Mouse (Mus musculus) liver, postnatal 0 days (tissue): ENCODE results near the gene Slfn14. TPM values are rescaled to one million over a fixed set of nuclear protein-coding genes. Genes with fewer than 3 reads are reported as not detected.
A peak's percentile ranks its signal among the peaks of the same experiment; 100 is the strongest.
"Not testable (repeated sequence)": the region's sequence is repeated elsewhere in the genome, so short reads cannot be mapped to it uniquely, and the experiment has no call there.

Experiments
- ATAC-seq: fragments of 200-750 bp; cut with Nextera tagmentation; 2 replicates; pipeline ENCODE4 v1.8.0; 2017; ENCODE audit warnings: mild to moderate bottlenecking, moderate library complexity
- DNase-seq: peaks from one replicate; pipeline ENCODE4 v3.0.0-alpha.2; 2016
- H3K27ac ChIP-seq: fragments of 300-500 bp; sonication (generic); 2 replicates; pipeline ENCODE4 v1.5.1; 2014; ENCODE audit warnings: antibody characterized with exemption, moderate library complexity, mild to moderate bottlenecking, low read depth
- H3K27me3 ChIP-seq: fragments of 300-500 bp; sonication (generic); 2 replicates; pipeline ENCODE4 v1.6.1; 2014; ENCODE audit warnings: low read length, control low read depth, mixed read lengths; ENCODE audit not compliant: insufficient read depth
- H3K36me3 ChIP-seq: fragments of 300-500 bp; sonication (generic); replicated peaks from 2 replicates; pipeline ENCODE4 v1.6.1; 2014; ENCODE audit warnings: mild to moderate bottlenecking, control low read depth, low read length, moderate library complexity, mixed read lengths; ENCODE audit not compliant: insufficient read depth
- H3K4me1 ChIP-seq: fragments of 300-500 bp; sonication (generic); 2 replicates; pipeline ENCODE4 v1.6.1; 2014; ENCODE audit warnings: antibody characterized with exemption, mild to moderate bottlenecking, control low read depth; ENCODE audit not compliant: insufficient read depth
- H3K4me2 ChIP-seq: fragments of 300-500 bp; sonication (generic); 2 replicates; pipeline ENCODE4 v1.6.1; 2014; ENCODE audit warnings: low read depth, mild to moderate bottlenecking, low read length, moderate library complexity, mixed read lengths
- H3K4me3 ChIP-seq: fragments of 300-500 bp; sonication (generic); 2 replicates; pipeline ENCODE4 v1.5.1; 2014; ENCODE audit warnings: low read depth, low read length
- H3K9ac ChIP-seq: fragments of 300-500 bp; sonication (generic); replicated peaks from 2 replicates; pipeline ENCODE4 v1.6.1; 2014; ENCODE audit warnings: mild to moderate bottlenecking, moderate library complexity
- H3K9me3 ChIP-seq: fragments of 300-500 bp; sonication (generic); 2 replicates; pipeline ENCODE4 v1.6.1; 2016; ENCODE audit warnings: mild to moderate bottlenecking, control low read depth, low read length, mixed read lengths
- CTCF ChIP-seq: sonication (generic); IDR thresholded peaks from 2 replicates; pipeline ENCODE4 v1.5.1; 2016; ENCODE audit warnings: antibody characterized with exemption, low read depth
- EP300 ChIP-seq: IDR thresholded peaks from 2 replicates; pipeline ENCODE4 v1.6.1; 2016; ENCODE audit warnings: antibody characterized with exemption, low read depth, mild to moderate bottlenecking
- WGBS: fragments of 180-500 bp; shearing (Covaris S2); extraction: QIAGEN DNeasy Blood & Tissue Kit; methylation state at CpG from one replicate; pipeline ENCODE4 v1.1.7; 2014; ENCODE audit not compliant: insufficient replicate concordance; 5-methylcytosine and 5-hydroxymethylcytosine counted together
- polyA plus RNA-seq: library from polyadenylated mRNA; unstranded; fragments of >200 nt; fragmentation: Nextera tagmentation; extraction: Ambion mirVana; gene quantifications from 2 replicates; pipeline ENCODE4 v1.2.1, GENCODE M21; 2015

Slfn14 gene
- polyA plus RNA-seq, 1 experiment from 2014 or later, result 14.3 TPM

DNA sequence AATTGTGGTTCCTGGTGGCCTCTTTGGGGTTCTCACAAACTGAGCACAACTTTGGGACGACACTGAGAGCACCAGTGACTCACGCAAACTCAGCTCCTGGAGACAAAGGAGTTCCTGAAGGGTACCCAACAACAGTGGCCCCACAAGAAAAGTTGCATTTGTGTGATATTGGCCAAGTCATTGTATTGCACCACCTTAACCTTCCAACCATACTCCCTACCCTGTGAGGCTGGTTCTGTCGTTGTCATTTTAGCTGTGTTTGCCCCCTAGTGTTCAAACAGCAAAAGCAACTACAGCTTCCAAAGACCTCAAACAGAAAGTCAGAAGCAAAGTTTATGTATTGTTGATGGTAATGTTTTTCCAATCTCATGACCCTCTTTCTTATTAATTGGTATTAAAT, 23.4 kb downstream of the Slfn14 start:
- peak overlapping the region; percentile 84 for H3K27ac ChIP-seq

DNA sequence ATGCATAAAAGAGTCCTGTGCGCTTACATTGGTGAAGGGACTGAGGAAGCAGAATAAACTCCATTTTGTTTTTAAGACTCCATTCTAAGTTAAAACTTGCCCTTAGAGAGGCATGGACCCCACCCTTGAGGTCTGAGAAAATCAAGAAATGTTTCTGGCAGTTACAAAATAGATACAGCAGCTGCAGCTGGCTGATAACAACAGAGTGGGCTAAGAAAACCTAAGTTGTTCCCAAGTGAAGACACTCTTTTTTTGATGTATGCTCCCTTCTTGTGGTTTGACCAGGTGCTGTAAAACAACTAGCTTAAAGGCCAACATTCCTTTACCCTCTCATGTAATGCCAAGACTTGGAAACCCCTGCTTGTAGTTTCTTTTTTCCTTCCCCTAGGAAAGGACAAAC, 23.9 kb downstream of the Slfn14 start:
- H3K4me1 ChIP-seq, result peaks cover 7% of the 10 kb centered on the region
- H3K4me2 ChIP-seq, result peak overlapping the region; percentile 42
- H3K9ac ChIP-seq, result 0 out of 2 replicates have a peak overlapping the region, but pooled peaks have one; percentile 41
- TF ChIP-seq EP300, result peak; percentile 93
- TF ChIP-seq CTCF, result no peak
- ATAC-seq (peak; percentile 96), DNase-seq (peak; percentile 39)
- H3K36me3 ChIP-seq, result no peaks in the 10 kb centered on the region
- H3K4me3 ChIP-seq, result 0 out of 2 replicates have a peak overlapping the region, but pooled peaks have one; percentile 6
- peak overlapping the region; percentile 84 for H3K27ac ChIP-seq
- no peaks in the 10 kb centered on the region for H3K27me3 ChIP-seq
- H3K9me3 ChIP-seq, result no peaks in the 10 kb centered on the region
- WGBS, result 63% methylated on average over 1 of the region's 1 CpGs

More for the DNA sequence above, 23.4 kb downstream of the Slfn14 start:
- peak overlapping the region; percentile 42 for H3K4me2 ChIP-seq
- H3K9ac ChIP-seq, result 0 out of 2 replicates have a peak overlapping the region, but pooled peaks have one; percentile 41
- WGBS, result 32% methylated on average over 3 of the region's 3 CpGs
- ATAC-seq, result peak; percentile 91
- TF ChIP-seq EP300 (no peak), CTCF (peak; percentile 88)
- H3K9me3 ChIP-seq, result no peaks in the 10 kb centered on the region
- H3K4me3 ChIP-seq, result 0 out of 2 replicates have a peak overlapping the region, but pooled peaks have one; percentile 6
- no peaks in the 10 kb centered on the region for H3K36me3 ChIP-seq
- peaks cover 7% of the 10 kb centered on the region for H3K4me1 ChIP-seq
- peak; percentile 39 for DNase-seq
- H3K27me3 ChIP-seq, result no peaks in the 10 kb centered on the region

GRCm38 (mm10) chr11:83257211-83257610, 29.3 kb downstream of the Slfn14 start:
- H3K36me3 ChIP-seq, H3K4me1 ChIP-seq, H3K4me2 ChIP-seq, ATAC-seq, H3K9me3 ChIP-seq, H3K9ac ChIP-seq, H3K27ac ChIP-seq, H3K27me3 ChIP-seq, H3K4me3 ChIP-seq, DNase-seq: not testable (repeated sequence)
- 49% methylated on average over 5 of the region's 5 CpGs for WGBS

DNA sequence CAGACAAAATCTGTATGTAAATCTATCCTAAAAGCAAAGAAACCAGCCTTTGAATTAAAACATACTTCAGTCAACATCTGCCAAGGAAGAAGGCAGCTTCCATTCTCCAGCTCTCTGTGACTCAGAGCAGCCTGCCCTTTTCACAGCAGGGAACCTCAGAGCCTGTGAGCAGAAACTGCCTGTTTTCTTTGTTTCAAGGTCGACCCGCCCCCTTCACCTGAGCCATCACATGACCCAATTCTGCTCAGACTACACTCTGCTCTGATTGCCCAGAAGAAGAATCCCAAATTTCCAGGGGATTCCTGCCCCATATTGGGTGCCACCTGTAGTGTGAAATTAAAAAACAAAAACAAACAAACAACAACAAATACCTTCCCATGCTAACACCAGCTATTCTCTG, 46.7 kb downstream of the Slfn14 start:
- H3K4me1 ChIP-seq, result 0 out of 2 replicates have a peak, but pooled peaks cover 3% of the 10 kb centered on the region
- H3K4me3 ChIP-seq, result no peak overlapping the region
- ATAC-seq, result no peak
- H3K27ac ChIP-seq, result no peak overlapping the region
- H3K4me2 ChIP-seq, result no peak overlapping the region
- no peak for DNase-seq
- 49% methylated on average over 2 of the region's 2 CpGs for WGBS
- no peak overlapping the region for H3K9ac ChIP-seq
- H3K9me3 ChIP-seq, result no peaks in the 10 kb centered on the region
- no peaks in the 10 kb centered on the region for H3K27me3 ChIP-seq
- H3K36me3 ChIP-seq, result 0 out of 2 replicates have a peak, but pooled peaks cover 4% of the 10 kb centered on the region
- no peak for TF ChIP-seq CTCF
- no peak for TF ChIP-seq EP300

DNA sequence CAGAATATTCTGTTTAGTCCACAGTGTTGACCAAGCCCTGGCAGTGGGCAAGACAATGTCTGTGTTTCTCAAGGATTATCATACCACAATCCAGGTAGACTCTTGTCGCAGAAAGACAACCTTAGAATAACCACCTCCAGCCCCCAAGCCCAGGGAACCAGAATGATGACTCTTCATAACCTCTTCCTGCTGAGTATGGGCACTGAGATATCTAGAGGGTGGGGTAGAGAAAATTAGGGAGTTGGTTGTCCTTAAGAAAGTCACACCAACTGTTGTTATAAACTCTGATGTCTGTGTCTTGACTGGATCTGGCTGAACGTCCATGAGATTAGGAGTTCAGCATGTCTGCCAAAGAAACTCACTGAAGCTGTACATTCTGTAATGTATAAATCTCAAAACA, 48.1 kb downstream of the Slfn14 start:
- 0 out of 2 replicates have a peak, but pooled peaks cover 3% of the 10 kb centered on the region for H3K4me1 ChIP-seq
- no peaks in the 10 kb centered on the region for H3K27me3 ChIP-seq
- H3K4me2 ChIP-seq, result no peak overlapping the region
- no peak for DNase-seq
- no peak overlapping the region for H3K4me3 ChIP-seq
- H3K9ac ChIP-seq, result no peak overlapping the region
- H3K9me3 ChIP-seq, result no peaks in the 10 kb centered on the region
- H3K36me3 ChIP-seq, result 0 out of 2 replicates have a peak, but pooled peaks cover 4% of the 10 kb centered on the region
- no peak overlapping the region for H3K27ac ChIP-seq
- 90% methylated on average over 2 of the region's 2 CpGs for WGBS
- TF ChIP-seq CTCF, result no peak
- TF ChIP-seq EP300, result no peak
- ATAC-seq, result no peak

DNA sequence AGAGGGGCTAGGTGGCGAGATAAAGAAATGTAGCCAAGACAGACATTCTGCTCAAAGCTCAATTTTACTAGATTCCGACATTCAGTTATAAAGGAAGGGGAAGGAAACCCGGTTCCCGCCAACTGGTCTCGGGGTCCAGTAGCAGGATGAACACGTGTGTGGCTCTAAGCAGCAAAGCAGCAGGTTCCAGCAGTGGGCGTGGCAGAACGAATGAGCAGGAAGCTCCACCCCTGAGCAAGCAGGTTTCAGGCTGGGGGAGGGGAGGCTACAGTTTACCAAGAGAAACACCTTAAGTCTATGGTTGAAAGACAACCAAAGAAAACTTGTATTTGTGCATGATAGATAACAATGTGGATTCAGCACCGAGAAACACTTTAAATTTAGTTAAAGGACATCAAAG, 49.1 kb downstream of the Slfn14 start:
- not testable (repeated sequence) for H3K4me3 ChIP-seq, H3K36me3 ChIP-seq, H3K27ac ChIP-seq, H3K27me3 ChIP-seq, H3K4me1 ChIP-seq, H3K9ac ChIP-seq, H3K4me2 ChIP-seq, DNase-seq, H3K9me3 ChIP-seq, ATAC-seq
- WGBS, result 74% methylated on average over 9 of the region's 9 CpGs

DNA sequence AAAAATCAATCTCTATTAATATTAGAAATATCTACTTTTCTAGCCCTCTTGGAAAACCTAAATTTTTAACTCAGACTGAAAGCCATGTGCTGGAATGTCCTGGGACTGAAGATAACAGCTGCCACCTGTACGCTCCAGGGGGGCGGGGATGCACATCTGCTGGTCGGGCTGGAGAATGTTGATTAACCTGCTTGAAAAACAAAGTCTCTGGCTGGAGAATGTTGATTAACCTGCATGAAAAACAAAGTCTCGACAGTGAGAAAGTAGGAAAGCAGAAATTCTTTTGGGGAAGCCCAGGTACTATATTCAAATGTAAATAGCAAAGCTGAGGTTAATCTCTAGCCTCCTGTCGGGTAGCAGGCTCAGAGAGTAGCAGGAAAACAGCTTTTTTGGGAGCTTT, 52.9 kb downstream of the Slfn14 start:
- H3K36me3 ChIP-seq, H3K4me2 ChIP-seq, H3K9ac ChIP-seq, H3K4me3 ChIP-seq, H3K9me3 ChIP-seq, H3K4me1 ChIP-seq, H3K27me3 ChIP-seq: not testable (repeated sequence)
- WGBS, result 47% methylated on average over 5 of the region's 5 CpGs
- DNase-seq (peak; percentile 65), ATAC-seq (peak; percentile 63; the same call in 1 of the 2 replicates)
- peak overlapping the region; percentile 52 for H3K27ac ChIP-seq
- TF ChIP-seq EP300, result peak; percentile 94
